Mouse (Mus musculus) activated CD4-positive, CD25-positive, alpha-beta regulatory T cell, adult 4 months (primary cell): ENCODE measurements around the gene Spef1. TPM values are rescaled to one million over a fixed set of nuclear protein-coding genes. Genes with fewer than 3 reads are reported as not detected.

ENCODE experiments used
- ATAC-seq: one replicate; pipeline ENCODE4 v1.8.0; 2017
- polyA plus RNA-seq, 2 experiments: library from polyadenylated mRNA; unstranded; fragments of 100-300 nt; shearing (Covaris generic); gene quantifications; one replicate each; pipeline ENCODE4 v1.2.1; 2017

Spef1 gene
- polyA plus RNA-seq, 2 experiments from 2014 or later: 1.3 TPM; not detected in 1

DNA sequence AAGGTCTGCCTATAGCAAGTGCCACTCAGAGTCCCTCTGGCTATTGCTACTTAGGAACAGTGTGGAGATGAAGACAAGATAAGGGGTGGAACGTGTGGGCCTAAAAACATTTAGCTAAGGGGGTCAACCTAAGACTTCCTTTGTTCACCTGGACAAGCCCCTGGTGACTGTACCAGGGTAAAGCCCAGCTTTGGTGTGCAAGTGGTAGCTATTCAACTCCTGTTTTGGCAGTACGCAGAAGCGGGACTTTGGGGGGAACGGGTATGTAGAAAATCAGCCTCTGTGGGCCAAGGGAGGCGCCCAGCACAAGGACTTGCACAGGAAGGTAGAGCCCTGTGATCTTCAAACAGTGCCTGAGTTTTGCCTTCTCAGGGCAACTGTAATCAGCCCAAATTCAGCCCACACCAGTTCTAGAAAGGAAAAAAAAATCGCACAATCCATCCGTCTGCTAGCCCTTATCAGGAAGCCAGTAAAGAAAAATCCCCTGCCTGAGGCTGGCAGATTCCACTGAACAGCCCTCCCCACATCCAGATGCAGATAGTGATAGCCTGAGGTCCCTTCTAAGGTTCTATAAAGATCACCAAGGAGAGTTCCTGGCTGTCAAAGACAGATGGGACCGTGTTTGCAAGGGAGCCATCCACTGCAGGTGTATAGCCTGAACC is 18.6 kb upstream of the Spef1 start:
- ATAC-seq: no peak

DNA sequence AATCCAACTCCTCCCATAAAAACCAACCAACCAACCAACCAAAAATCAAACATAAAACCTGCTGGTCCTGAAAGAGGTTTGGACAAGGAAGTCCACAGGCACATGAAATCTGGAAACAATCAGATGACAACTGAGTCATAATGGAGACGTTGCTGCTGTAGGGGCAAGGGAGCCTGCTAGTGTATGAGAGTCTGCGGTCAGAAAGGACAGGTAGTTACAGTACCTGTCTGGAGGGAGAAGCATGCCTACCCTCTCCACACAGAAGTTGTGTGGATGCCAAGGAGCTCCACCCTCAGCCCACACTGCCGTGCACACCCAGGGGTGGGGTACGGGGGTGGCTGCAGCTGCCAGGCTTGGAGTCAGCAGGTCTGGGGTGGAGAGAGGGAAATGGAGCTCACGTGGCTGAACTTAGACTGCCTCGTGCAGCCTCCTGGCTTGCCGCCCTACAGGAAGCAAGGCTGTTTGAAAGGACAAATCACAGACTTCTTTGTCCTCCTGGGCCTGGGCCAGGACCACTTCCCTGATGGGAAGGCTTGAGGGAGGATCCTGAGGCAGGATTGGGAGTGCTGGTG is 17.4 kb upstream of the Spef1 start:
- ATAC-seq: peak; percentile 55

- no peak for ATAC-seq
Measured at GRCm38 (mm10) chr2:131203816-131204409, 16.8 kb upstream of the Spef1 start.

- ATAC-seq: no peak
Measured at GRCm38 (mm10) chr2:131201262-131201661, 14.2 kb upstream of the Spef1 start.

GRCm38 (mm10) chr2:131200710-131201109 is 13.6 kb upstream of the Spef1 start:
- no peak for ATAC-seq

DNA sequence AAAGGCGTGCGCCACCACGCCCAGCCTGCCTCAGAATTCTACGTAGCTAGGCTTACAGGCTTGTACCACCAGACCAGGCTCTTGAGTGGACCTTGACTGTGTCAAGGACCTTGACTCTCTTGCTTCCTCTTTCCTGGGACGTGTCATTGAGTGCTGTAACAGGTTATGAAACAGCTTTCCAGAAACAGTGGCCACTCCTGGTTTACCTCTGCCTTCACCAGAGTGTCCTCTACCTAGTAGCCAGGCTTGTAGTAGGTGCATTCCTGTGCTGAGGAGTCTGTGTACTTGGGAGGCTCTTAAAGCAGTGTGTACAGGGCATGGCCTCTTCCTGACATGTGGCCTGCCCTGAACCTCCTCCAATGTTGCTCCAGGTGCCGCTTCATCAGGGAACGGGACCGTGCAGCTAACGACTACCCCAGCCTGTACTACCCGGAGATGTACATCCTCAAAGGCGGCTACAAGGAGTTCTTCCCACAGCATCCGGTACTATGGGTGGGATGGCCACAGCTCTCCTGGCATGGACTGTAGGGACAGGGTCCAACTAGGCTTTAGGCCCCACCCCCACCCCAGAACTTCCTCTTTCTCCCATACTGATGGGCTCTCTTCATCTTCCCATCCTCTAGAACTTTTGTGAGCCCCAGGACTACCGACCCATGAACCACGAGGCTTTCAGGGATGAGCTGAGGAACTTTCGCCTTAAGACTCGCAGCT is 9.7 kb upstream of the Spef1 start:
- ATAC-seq: no peak

DNA sequence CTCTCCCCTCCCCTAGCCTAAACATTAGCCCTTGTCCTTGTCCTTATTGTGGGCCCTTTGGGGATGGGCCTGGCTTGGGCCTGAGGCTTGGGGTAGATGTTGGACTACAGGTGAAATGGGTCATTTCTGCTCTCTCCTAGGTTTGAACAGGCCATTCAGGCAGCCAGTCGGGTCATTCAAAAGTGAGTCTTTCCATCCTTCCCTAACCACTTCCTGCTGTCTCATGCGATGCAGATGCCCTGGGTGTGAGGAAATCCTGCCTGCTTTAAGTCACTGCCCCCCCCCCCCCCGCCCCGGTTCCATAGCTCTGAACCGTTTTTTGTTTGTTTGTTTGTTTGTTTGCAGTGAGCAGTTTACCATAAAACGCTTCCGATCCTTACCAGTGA is 3.9 kb upstream of the Spef1 start:
- peak; percentile 20 for ATAC-seq

DNA sequence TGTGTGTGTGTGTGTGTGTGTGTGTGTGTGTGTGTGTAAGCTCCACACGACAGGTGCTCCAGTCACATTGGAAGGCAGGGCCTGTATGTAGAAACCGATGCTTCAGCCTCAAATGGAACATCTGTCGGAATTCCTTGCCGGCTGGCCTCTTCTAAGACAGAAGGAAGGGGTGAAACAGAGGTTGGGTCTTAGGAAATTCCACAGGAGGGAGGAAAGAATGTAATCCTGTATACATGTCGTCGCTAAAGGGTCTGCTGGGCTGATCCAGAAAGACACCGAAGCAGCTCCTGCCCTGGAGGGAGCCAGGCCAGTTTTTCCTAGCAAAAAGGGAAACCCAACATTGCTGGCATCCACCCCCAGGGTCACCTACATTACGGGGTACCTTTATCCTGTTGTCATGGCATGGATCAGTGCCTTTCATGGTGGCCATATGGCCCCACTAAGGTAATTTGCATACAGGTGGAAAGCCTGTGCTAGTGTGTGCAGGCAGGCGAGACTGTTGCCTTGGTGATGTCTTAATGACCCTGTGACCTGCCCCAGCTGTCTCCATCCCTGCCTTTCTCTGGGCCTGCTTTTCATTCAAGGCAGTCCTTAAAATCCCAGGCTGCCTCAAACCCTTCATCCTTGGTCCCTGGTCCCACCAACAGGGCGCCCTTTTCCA is 3.4 kb upstream of the Spef1 start:
- peak; percentile 5 for ATAC-seq

- peak; percentile 49 for ATAC-seq
Measured at GRCm38 (mm10) chr2:131189521-131190309, 2.6 kb upstream of the Spef1 start.

- no peak for ATAC-seq
Measured at GRCm38 (mm10) chr2:131188311-131188710, 1.2 kb upstream of the Spef1 start.

DNA sequence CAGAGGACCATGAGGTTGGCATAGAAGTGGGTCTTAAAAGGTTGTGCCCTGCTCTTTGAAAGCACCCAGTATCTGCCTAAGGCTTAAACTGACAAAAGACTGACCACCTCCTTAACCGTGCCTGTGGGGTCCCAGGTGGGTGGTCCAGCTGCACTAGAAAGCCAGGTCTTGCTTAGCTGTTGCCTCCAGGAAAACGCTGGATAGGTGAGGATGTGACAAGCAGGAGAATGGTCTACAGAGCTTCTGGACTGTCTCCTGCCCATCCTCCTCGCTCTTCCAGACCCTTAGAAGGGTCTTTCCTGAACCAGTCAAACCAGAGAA is 480 bp upstream of the Spef1 start:
- no peak for ATAC-seq

DNA sequence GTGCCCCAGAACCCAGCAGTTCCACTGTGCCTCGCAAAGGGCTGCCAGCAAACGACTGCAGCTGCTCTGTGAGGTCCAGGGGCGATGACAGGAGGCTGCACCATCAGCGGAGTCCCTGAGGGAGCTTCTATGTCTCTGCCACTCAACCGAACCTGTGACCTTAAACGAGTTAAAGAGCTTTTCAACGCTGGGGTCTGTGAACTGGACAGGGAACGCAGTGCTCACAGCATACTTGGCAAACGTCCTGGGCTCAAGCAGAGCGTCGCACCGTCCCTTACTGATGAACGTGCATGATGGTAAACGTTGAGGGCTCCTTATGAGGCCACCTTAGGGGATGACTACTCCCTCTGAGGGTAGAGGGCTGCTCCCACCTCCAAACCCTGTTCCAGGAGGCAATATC is 739 bp downstream of the Spef1 start:
- ATAC-seq: no peak

GRCm38 (mm10) chr2:131179990-131180587 is 7.0 kb downstream of the Spef1 start, which contains the start of gene Cenpb:
TSS of gene Cenpb (minus strand) at chr2:131180067.
- peak; percentile 74 for ATAC-seq

- peak; percentile 17 for ATAC-seq
Measured at GRCm38 (mm10) chr2:131179246-131179886, 7.7 kb downstream of the Spef1 start.

- ATAC-seq: no peak
Measured at GRCm38 (mm10) chr2:131178828-131179245, 8.2 kb downstream of the Spef1 start.

GRCm38 (mm10) chr2:131177932-131178331 is 9.2 kb downstream of the Spef1 start:
- no peak for ATAC-seq

DNA sequence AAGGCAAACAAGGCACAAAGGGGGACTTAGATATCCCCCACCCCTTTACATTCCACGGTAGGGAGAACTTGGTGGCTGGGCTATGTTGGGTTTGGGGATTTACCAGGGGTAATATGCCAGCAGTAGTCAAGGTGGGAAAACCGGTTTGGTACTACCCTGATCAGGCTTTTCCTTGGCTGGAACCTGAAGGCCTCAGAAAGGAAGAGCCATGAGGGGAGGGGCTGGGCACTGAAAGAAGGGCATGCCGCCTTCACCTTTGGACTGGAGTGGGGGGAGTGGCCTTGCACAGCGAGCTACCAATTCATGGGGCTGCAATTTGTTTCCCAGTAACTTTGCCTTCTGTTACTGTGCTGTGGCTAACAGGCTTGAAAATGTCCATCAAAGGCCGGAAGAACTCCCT is 10.6 kb downstream of the Spef1 start:
- no peak for ATAC-seq

- no peak for ATAC-seq
Measured at GRCm38 (mm10) chr2:131175945-131176309, 11.2 kb downstream of the Spef1 start.

DNA sequence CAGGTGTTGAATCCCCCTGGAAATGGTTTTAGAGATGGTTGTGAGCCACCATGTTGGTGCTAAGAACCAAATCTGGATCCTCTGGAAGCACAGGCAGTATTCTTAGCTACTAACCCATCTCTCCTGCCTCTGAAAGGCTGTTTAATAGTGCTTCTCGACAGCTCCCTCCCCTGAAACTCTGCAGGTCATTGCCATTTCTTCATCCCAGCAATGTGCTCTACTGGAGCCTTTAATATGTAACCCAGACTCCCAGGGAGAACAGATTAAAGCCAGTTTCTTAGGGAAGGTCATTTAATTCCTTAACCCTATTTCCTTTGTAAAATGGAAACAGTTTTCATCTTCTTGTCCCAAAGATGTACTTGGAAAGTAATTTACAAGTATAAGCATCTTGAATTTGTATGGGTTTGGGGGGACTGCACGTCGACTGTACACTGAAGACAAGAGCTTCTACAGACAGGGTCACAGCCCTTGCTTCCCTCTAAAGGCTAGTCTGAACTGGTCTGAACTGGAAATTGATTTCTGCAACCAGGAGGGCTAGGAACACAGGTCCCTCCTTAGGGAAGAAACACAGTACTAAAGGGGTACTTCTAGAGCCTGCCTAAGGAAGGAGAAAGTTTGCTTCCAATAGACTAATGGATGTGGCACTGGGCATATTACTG is 11.7 kb downstream of the Spef1 start:
- ATAC-seq: no peak

DNA sequence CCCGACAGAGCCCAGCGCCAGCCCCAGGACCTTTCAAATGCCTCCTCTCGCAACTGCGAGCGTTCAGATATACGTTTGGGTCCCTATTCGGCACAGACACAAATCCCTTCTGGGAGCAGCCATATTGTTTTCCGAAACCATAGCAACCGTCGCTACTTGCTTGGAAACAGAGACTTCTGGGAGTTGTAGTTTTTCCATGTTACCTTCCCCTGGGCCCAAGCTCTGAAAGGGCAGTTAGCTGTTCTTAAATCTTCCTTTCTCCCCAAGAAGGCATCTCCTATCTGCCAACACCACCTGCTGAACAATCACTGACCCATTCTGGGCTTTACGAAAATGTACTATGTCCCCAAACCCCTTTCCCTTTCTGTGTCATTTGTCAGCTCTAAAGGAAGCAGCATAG is 12.4 kb downstream of the Spef1 start:
- peak; percentile 92 for ATAC-seq

- ATAC-seq: no peak
Measured at GRCm38 (mm10) chr2:131172322-131172721, 14.8 kb downstream of the Spef1 start.
